Comparison of ENCODE assay signal across 17 mouse cellular contexts in genomic region chr2:117866946-117867345, GRCm38 (mm10).
DNase-seq lines count a peak whose midpoint lies in the region; ATAC-seq and TF ChIP-seq lines count a peak whose summit lies in the region.
"Had no signal": no experiment of that assay in that cellular context is flagged by ENCODE, and none has a peak within 500 bp of the region (broad histone marks: within the 10 kb centered on the region; RNA-seq: fewer than 3 reads in every experiment).

No protein-coding gene starts in this region.

- no peaks in the 10 kb centered on the region for H3K4me1 ChIP-seq in lung, postnatal 0 days (ENCODE audit: insufficient read depth, low read depth, low read length)
- H3K4me1 ChIP-seq in embryonic fibroblast, embryonic 13.5 days (ENCODE audit: control insufficient read depth, insufficient read depth, low read length): peaks cover 10% of the 10 kb centered on the region

- ATAC-seq in lung, postnatal 0 days: peak; percentile 16; the same call in 1 of the 2 replicates
- ATAC-seq: CD4-positive, CD25-positive, alpha-beta regulatory T cell, adult 4 months had no signal

- no peak for TF ChIP-seq CTCF in lung, postnatal 0 days (IDR thresholded peaks at IDR 0.05)
- TF ChIP-seq CTCF in embryonic fibroblast, embryonic 13.5 days (IDR thresholded peaks at IDR 0.05; ENCODE audit: borderline replicate concordance, insufficient read depth, low read length): no peak

- H3K4me2 ChIP-seq in lung, postnatal 0 days (replicated peaks; ENCODE audit: low read depth, low read length): no peak overlapping the region
- H3K4me2 ChIP-seq: heart, embryonic 15.5 days; hindbrain, embryonic 15.5 days; liver, embryonic 11.5 days; midbrain, embryonic 12.5 days had no signal

- H3K4me3 ChIP-seq in lung, postnatal 0 days (ENCODE audit: low read depth, low read length): no peak overlapping the region
- no peak overlapping the region for H3K4me3 ChIP-seq in embryonic fibroblast, embryonic 13.5 days (ENCODE audit: insufficient read depth, low read length)
- H3K4me3 ChIP-seq: heart, embryonic 15.5 days; hindbrain, embryonic 15.5 days; left cerebral cortex, adult 2 months; midbrain, embryonic 12.5 days had no signal

- peak; percentile 8 for DNase-seq in heart, postnatal 10 days
- no peak for DNase-seq in heart, postnatal 14 days
- peak; percentile 27 for DNase-seq in lung, postnatal 0 days (ENCODE audit: low spot score)
- no peak for DNase-seq in lung, adult 18-20 months
- no peak for DNase-seq in testis, postnatal 10 days (ENCODE audit: low spot score)
- DNase-seq in c-Kit-positive CD71-positive TER-119-positive erythroid progenitor cells, embryonic 14.5 days (ENCODE audit: low spot score): no peak
- DNase-seq: adrenal gland, postnatal 10 days; cerebellum, postnatal 10 days; embryo, embryonic 11 days; kidney, adult 8-10 months had no signal

- 40% methylated on average over 4 of the region's 4 CpGs for WGBS in lung, postnatal 0 days

- no peak overlapping the region for H3K27ac ChIP-seq in lung, postnatal 0 days (ENCODE audit: low read length)
- peak overlapping the region; percentile 82 for H3K27ac ChIP-seq in embryonic fibroblast, embryonic 13.5 days (ENCODE audit: insufficient read depth, low read length)
- H3K27ac ChIP-seq: heart, embryonic 15.5 days; hindbrain, embryonic 15.5 days; left cerebral cortex, adult 2 months; midbrain, embryonic 12.5 days had no signal

- H3K27me3 ChIP-seq in lung, postnatal 0 days (replicated peaks; ENCODE audit: insufficient read depth, low read length): no peaks in the 10 kb centered on the region
- H3K27me3 ChIP-seq: heart, embryonic 15.5 days; hindbrain, embryonic 15.5 days; midbrain, embryonic 12.5 days had no signal

- TF ChIP-seq EP300 in lung, postnatal 0 days (IDR thresholded peaks at IDR 0.05): no peak

- no peak for TF ChIP-seq POLR2A in embryonic fibroblast, embryonic 13.5 days (IDR thresholded peaks at IDR 0.05; ENCODE audit: low read depth, low read length)

- intact Hi-C loops in heart, postnatal 10 days (cut with DNase I): no loop called here
- intact Hi-C loops in heart, postnatal 14 days (cut with DNase I): loop anchor here (5.0 kb wide), 1 partner anchor 75 kb away; no protein-coding TSS in a partner anchor

- no peaks in the 10 kb centered on the region for H3K9me3 ChIP-seq in lung, postnatal 0 days (ENCODE audit: low read length)
- H3K9me3 ChIP-seq: heart, embryonic 15.5 days; hindbrain, embryonic 15.5 days; midbrain, embryonic 12.5 days had no signal

- H3K36me3 ChIP-seq in lung, postnatal 0 days (ENCODE audit: insufficient read depth, low read length): no peaks in the 10 kb centered on the region
- H3K36me3 ChIP-seq: heart, embryonic 15.5 days; hindbrain, embryonic 15.5 days; midbrain, embryonic 12.5 days had no signal

- no peak overlapping the region for H3K9ac ChIP-seq in lung, postnatal 0 days (replicated peaks; ENCODE audit: low read depth)
- H3K9ac ChIP-seq: heart, embryonic 15.5 days; hindbrain, embryonic 15.5 days; midbrain, embryonic 12.5 days had no signal

Comparison
In these comparisons a context has a peak if more than half of its experiments do, and no peak if none do; other contexts are left out.
1. DNase-seq: peak in heart, postnatal 10 days (2 of 2) and lung, postnatal 0 days (single experiment); none in heart, postnatal 14 days (0 of 2), lung, adult 18-20 months (0 of 2), testis, postnatal 10 days (single experiment) and c-Kit-positive CD71-positive TER-119-positive erythroid progenitor cells, embryonic 14.5 days (single experiment).